Mouse (Mus musculus) neural tube, embryonic 14.5 days (tissue): ENCODE data around the gene Nmral1. TPM values are rescaled to one million over a fixed set of nuclear protein-coding genes. Genes with fewer than 3 reads are reported as not detected.
A peak's percentile ranks its signal among the peaks of the same experiment; 100 is the strongest.
"Not testable (repeated sequence)": the region's sequence is repeated elsewhere in the genome, so short reads cannot be mapped to it uniquely, and the experiment has no call there.

Experiments used
- ATAC-seq: fragments of 200-750 bp; cut with Nextera tagmentation; 2 replicates; pipeline ENCODE4 v1.8.0; 2017; ENCODE audit warnings: low read depth, mild to moderate bottlenecking, moderate TSS enrichment, moderate library complexity
- H3K27ac ChIP-seq: fragments of 300-500 bp; sonication (generic); 2 replicates; pipeline ENCODE4 v1.5.1; 2014; ENCODE audit warnings: low read depth, mild to moderate bottlenecking, control low read depth, low read length, moderate library complexity, mixed read lengths
- H3K27me3 ChIP-seq: fragments of 300-500 bp; sonication (generic); 2 replicates; pipeline ENCODE4 v1.6.1; 2014; ENCODE audit warnings: low read length; ENCODE audit not compliant: control insufficient read depth, insufficient read depth
- H3K36me3 ChIP-seq: fragments of 300-500 bp; sonication (generic); 2 replicates; pipeline ENCODE4 v1.6.1; 2014; ENCODE audit warnings: low read length, mixed read lengths; ENCODE audit not compliant: control insufficient read depth, insufficient read depth
- H3K4me1 ChIP-seq: fragments of 300-500 bp; sonication (generic); 2 replicates; pipeline ENCODE4 v1.6.1; 2014; ENCODE audit warnings: low read length; ENCODE audit not compliant: control insufficient read depth, insufficient read depth
- H3K4me2 ChIP-seq: fragments of 300-500 bp; sonication (generic); 2 replicates; pipeline ENCODE4 v1.6.1; 2014; ENCODE audit warnings: mild to moderate bottlenecking, low read depth, low read length, control low read depth
- H3K4me3 ChIP-seq: fragments of 300-500 bp; sonication (generic); 2 replicates; pipeline ENCODE4 v1.5.1; 2014; ENCODE audit warnings: low read depth, low read length, control low read depth, mixed read lengths
- H3K9ac ChIP-seq: fragments of 300-500 bp; sonication (generic); replicated peaks from 2 replicates; pipeline ENCODE4 v1.6.1; 2014; ENCODE audit warnings: low read depth, mild to moderate bottlenecking, control low read depth, low read length, mixed read lengths
- H3K9me3 ChIP-seq: fragments of 300-500 bp; sonication (generic); 2 replicates; pipeline ENCODE4 v1.6.1; 2016; ENCODE audit warnings: low read length; ENCODE audit not compliant: control insufficient read depth
- WGBS: fragments of 180-500 bp; shearing (Covaris S2); extraction: QIAGEN DNeasy Blood & Tissue Kit; methylation state at CpG from one replicate; pipeline ENCODE4 v1.1.7; 2014; 5-methylcytosine and 5-hydroxymethylcytosine counted together
- polyA plus RNA-seq: library from polyadenylated mRNA; unstranded; fragments of >200 nt; fragmentation: Nextera tagmentation; extraction: Ambion mirVana; gene quantifications from 2 replicates; pipeline ENCODE4 v1.2.1, GENCODE M21; 2014

The Nmral1 gene
- polyA plus RNA-seq = 57.2 and 63.7 TPM in 2 replicates

DNA sequence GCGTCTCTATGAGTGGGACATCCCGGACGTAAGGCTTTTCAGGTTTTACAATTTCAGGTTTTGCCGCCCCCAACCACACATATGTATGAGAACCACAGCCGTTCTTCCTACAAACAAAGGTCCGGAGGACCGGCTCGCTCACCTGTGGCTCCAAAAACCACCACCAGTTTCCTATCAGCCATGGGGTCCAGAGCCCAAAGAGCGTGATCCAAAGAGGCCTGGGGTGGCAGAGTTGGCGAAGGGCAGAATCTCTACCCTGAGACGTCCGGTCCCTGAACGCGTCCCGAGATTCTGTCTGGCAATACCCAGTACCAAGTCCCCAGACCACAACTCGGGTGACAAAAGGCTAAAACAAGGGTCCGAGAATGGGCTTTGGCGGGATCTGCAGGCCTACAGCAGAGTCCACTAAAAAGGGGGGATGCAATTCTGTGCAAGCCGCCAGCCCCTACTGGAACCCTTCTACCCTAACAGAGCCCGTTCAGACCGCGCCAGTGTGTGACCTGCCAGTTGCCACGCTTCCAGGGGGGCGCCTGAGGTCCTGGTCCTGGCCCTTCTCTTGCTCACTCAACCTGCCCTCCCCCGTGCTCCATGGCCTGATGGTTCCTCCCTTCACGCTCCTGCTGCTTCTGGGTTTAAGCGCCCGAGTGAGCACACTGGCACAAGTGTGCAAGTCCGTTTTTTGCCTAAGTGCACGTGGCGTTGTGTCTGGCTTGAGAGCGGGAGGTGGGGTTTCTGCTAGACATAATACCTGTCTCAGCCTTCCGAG lies at the start of gene Nmral1:
TSS of gene Nmral1 (minus strand) at position 604 of the 766 bp plus-strand sequence.
- Histone ChIP-seq H3K36me3 (0 out of 2 replicates have a peak, but pooled peaks cover 7% of the 10 kb centered on the region), H3K4me3 (peak within 1 kb of the TSS; percentile 46), H3K9ac (peak within 1 kb of the TSS; percentile 47), H3K9me3 (no peaks in the 10 kb centered on the region), H3K27me3 (no peaks in the 10 kb centered on the region), H3K4me2 (peak within 1 kb of the TSS; percentile 70), H3K27ac (peak within 1 kb of the TSS; percentile 70; the same call in 1 of the 2 replicates), H3K4me1 (no peaks in the 10 kb centered on the region)
- 13% methylated on average over 33 of the region's 33 CpGs for WGBS
- peak; percentile 93 for ATAC-seq

DNA sequence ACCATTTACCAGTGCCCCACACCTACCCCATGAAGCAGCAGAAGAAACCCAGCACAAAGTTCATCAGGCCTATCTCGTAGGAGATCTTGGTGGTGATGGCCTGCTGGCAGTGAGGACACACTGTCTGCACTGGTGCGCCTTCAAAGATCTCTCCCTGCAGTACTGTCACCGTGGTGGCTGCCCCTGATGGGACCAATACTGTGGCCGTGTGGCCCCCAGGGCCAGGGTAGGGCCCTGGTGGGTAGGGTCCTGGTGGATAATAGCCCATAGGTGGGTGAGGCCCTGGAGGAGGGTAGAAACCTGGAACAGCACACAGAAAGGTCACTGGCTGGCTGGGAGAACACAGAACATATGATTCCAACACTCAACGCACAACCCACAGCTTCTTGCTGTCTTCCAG lies 49.6 kb upstream of the Nmral1 start:
- Histone ChIP-seq H3K9ac (no peak overlapping the region), H3K36me3 (peaks cover 52% of the 10 kb centered on the region), H3K27ac (no peak overlapping the region), H3K27me3 (no peaks in the 10 kb centered on the region), H3K4me3 (no peak overlapping the region), H3K4me1 (no peaks in the 10 kb centered on the region), H3K9me3 (no peaks in the 10 kb centered on the region), H3K4me2 (no peak overlapping the region)
- WGBS = 97% methylated on average over 5 of the region's 5 CpGs
- no peak for ATAC-seq

DNA sequence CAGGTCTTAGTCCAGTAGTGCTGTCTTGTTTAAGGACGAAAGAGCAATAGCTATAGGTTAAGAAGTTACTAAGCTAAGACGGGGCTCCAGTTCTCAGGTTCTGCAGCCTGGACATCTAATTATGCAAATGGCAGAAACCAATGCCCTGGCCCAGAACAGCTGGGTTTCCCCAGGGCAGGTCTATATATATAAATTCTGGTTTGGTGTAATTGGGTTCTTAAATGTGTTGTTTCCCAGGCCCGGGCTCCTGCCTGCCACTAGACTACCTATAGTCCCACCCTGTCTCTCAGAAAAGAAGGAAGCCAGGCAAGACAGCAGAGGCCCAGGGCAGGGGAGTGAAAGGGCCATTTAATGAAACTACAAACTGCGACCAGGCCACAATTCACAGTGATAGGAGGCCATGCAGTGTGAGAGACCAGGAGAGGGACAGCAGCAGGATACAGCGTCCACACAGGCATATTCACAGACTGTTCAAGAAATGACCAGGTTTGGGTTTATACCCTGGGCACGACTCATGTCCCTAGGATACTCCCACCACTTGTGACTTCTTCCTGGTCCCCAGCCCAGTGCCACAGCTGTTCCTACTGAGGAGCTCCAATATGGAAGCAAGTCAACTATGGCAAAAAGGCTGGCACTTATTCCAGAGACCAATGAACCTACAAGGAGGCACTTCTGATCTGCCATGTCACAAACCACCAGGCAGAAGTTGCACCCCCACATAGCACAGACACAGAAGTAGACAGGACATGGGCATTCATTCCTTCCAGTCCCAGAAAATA lies 48.0 kb upstream of the Nmral1 start:
- 84% methylated on average over 6 of the region's 6 CpGs for WGBS
- no peak for ATAC-seq
- H3K36me3 ChIP-seq = peaks cover 52% of the 10 kb centered on the region
- no peak overlapping the region for H3K9ac ChIP-seq
- no peaks in the 10 kb centered on the region for H3K27me3 ChIP-seq
- no peak overlapping the region for H3K27ac ChIP-seq
- H3K4me2 ChIP-seq = no peak overlapping the region
- H3K9me3 ChIP-seq = no peaks in the 10 kb centered on the region
- no peak overlapping the region for H3K4me3 ChIP-seq
- H3K4me1 ChIP-seq = no peaks in the 10 kb centered on the region

DNA sequence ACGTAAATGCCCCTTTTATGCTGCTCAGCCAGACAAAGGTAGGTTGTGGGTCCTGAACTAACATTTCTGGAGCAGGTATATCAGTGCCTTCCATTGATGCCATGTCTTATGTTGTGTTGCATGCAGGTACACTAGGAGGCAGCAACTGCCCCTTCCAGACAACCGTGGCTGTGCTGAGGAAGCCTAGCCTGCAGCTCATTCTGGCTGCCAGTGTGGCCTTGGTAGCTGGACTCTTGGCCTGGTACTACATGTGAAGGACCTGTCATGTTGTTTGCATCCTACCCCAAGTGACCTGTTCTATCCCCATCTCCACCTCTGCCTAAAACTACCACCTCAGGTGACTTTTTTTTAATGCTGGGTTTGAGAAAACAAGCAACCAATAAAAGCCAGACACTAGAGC lies 46.7 kb upstream of the Nmral1 start:
- no peaks in the 10 kb centered on the region for H3K4me1 ChIP-seq
- no peak overlapping the region for H3K4me2 ChIP-seq
- no peaks in the 10 kb centered on the region for H3K9me3 ChIP-seq
- no peak overlapping the region for H3K9ac ChIP-seq
- no peak overlapping the region for H3K27ac ChIP-seq
- H3K4me3 ChIP-seq = no peak overlapping the region
- WGBS = 91% methylated on average over 2 of the region's 2 CpGs
- peaks cover 52% of the 10 kb centered on the region for H3K36me3 ChIP-seq
- ATAC-seq = no peak
- no peaks in the 10 kb centered on the region for H3K27me3 ChIP-seq

DNA sequence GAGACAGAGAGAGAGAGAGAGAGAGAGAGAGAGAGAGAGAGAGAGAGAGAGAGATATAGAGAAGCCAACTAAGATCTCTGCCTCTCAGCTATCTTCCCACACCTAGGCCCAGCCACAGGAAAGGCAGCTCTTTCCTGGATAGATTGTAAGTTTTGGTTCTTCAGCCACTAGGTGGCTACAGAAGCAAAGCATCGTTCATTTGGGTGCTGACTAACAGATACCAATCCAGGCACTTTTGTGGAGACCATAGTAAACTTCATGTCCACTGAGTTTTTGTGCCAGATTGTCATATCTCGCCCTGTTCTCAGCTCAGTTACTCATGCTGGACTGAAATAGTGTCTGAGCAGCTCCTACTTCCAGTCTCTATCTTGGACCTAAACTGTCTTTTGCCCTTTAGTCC lies 44.1 kb upstream of the Nmral1 start:
- Histone ChIP-seq H3K4me3 (no peak overlapping the region), H3K27ac (no peak overlapping the region), H3K27me3 (no peaks in the 10 kb centered on the region), H3K4me1 (no peaks in the 10 kb centered on the region), H3K4me2 (no peak overlapping the region), H3K36me3 (peaks cover 29% of the 10 kb centered on the region), H3K9ac (no peak overlapping the region), H3K9me3 (no peaks in the 10 kb centered on the region)
- 40% methylated on average over 2 of the region's 2 CpGs for WGBS
- no peak for ATAC-seq

DNA sequence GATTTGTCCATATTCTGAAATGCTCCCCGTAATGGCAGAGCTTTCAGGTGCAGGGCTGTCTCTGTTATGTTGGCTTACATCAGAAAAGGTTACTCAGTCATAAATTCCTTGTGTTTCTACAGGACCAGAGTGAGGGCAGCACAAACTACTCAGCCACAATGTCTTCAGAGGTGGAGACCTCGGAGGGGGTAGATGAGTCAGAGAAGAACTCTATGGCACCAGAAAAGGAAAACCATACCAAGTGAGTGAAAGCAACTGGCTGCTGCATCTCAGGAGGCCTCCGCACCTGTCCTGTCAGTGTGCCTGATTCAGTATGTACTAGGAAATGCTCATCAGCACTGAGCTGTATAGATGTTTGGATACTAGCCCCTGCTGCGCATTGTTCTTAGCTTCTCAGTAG lies 43.3 kb upstream of the Nmral1 start:
- H3K4me1 ChIP-seq = 0 out of 2 replicates have a peak, but pooled peaks cover 4% of the 10 kb centered on the region
- H3K27me3 ChIP-seq = no peaks in the 10 kb centered on the region
- no peak overlapping the region for H3K9ac ChIP-seq
- WGBS = 95% methylated on average over 4 of the region's 4 CpGs
- no peak overlapping the region for H3K4me2 ChIP-seq
- no peak overlapping the region for H3K27ac ChIP-seq
- no peak overlapping the region for H3K4me3 ChIP-seq
- no peaks in the 10 kb centered on the region for H3K9me3 ChIP-seq
- no peak for ATAC-seq
- H3K36me3 ChIP-seq = peaks cover 22% of the 10 kb centered on the region

DNA sequence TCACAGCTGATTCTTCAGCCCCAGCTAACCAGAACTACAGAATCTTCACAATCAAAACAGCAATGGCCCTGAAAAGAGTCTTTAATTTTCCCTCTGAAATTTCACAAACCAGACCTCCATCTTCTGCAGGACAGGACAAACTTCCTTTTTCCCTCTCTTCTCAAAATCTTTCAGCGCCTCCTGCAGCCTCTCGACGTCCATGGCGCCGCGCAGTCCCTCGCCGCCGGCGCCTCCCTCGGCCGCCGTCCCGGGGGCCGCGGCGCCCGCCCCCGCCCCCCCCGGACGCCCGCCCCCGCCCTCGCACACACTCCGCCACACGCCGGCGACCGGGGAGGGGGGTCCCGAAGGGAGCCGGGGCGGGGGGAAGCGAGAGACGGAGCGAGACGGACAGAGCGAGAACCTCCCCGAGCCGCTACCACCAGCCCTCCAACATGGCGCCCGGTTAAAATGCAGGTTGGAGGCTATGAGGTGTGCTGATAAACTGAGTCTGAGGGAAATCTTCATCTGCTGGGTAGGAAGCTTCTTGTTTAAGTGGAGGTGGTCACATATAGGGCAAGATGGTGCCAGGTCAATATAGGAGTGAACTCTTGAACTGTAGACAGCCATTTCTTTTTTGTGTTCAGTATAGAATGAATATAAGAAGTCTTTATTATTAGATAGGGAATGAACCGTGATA lies 37.6 kb upstream of the Nmral1 start:
- H3K4me3 ChIP-seq = peak overlapping the region; percentile 37
- H3K9me3 ChIP-seq, H3K36me3 ChIP-seq, H3K27me3 ChIP-seq, H3K4me1 ChIP-seq: not testable (repeated sequence)
- H3K27ac ChIP-seq = peak overlapping the region; percentile 40
- ATAC-seq = peak; percentile 84
- 5% methylated on average over 32 of the region's 42 CpGs for WGBS
- peak overlapping the region; percentile 42 for H3K4me2 ChIP-seq
- peak overlapping the region; percentile 54 for H3K9ac ChIP-seq

DNA sequence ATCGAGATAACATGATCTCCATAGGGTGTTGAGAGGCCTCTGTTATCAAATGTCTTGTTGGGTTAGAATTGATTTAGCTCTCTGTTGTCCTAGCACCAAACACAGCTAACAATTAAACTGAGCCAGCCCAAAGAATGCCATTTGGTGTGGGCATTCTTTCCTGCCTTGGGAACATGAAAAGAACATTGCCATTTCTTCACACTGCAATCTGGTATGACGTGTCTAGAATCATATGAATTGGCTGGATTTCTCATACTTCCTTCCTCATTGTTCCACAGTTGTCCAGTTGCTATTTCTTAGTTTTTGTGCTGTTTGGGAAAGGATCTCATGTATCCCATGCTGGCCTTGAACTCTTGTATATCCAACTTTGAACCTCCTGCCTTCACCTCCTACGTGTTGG lies 34.9 kb upstream of the Nmral1 start:
- no peak for ATAC-seq
- WGBS = 91% methylated on average over 3 of the region's 3 CpGs

More for the DNA sequence above, 34.9 kb upstream of the Nmral1 start:
- Histone ChIP-seq H3K36me3 (no peaks in the 10 kb centered on the region), H3K27ac (no peak overlapping the region), H3K9ac (no peak overlapping the region), H3K9me3 (no peaks in the 10 kb centered on the region), H3K27me3 (no peaks in the 10 kb centered on the region), H3K4me3 (no peak overlapping the region), H3K4me2 (no peak overlapping the region), H3K4me1 (0 out of 2 replicates have a peak, but pooled peaks cover 4% of the 10 kb centered on the region)
